Mouse (Mus musculus) frontal cortex, adult 2 months (tissue): ENCODE data around the gene Mapk3. TPM values are rescaled to one million over a fixed set of nuclear protein-coding genes. Genes with fewer than 3 reads are reported as not detected.
A peak's percentile ranks its signal among the peaks of the same experiment; 100 is the strongest.
"Not testable (repeated sequence)": the region's sequence is repeated elsewhere in the genome, so short reads cannot be mapped to it uniquely, and the experiment has no call there.

Source experiments
- DNase-seq, 2 experiments: peaks; one replicate each; pipeline ENCODE4 v3.0.0; 2022; ENCODE audit warnings: low spot score in 1 of 2; ENCODE audit errors: extremely low spot score in 1 of 2
- polyA plus RNA-seq: library from polyadenylated mRNA; depleted of rRNA; stranded (reverse); fragments of >200 nt; gene quantifications from 2 replicates; pipeline ENCODE4 v1.2.3, GENCODE M21; 2012; rRNA removed

Gene Mapk3
- polyA plus RNA-seq = 305 and 314 TPM in 2 replicates

DNA sequence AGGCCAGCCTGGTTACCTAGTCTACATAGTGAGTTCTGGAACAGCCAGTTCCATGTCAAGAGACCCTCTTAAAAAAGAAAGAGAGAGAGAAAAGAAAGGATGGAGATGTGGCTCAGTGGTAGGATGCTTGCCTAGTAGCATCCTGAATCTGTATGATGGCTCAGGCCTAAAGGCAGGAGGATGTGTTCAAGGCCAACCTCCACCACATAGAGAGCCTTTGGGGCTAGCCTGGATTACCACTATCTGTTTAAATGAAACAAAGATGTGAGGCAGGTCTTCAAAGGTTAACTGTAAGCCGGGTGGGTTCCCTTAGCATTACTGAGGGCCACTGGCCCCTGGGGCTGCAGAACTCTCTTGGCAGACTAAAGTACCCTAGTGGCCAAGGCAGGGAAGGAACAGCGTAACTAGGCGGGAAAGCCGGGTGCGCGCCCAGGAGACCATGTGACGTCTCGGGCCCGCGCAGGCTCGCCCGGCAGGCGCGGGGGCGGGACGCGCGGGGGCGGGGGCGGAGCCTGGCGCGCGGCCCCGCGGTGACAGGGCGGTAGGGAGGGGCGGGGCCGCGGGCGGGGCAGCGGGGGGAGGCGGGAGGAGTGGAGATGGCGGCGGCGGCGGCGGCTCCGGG lies at the start of gene Mapk3:
Mapk3 (plus strand) TSS at position 552 of the 622 bp plus-strand sequence.
- DNase-seq = peak in 1 of 2 experiments; percentile 90

DNA sequence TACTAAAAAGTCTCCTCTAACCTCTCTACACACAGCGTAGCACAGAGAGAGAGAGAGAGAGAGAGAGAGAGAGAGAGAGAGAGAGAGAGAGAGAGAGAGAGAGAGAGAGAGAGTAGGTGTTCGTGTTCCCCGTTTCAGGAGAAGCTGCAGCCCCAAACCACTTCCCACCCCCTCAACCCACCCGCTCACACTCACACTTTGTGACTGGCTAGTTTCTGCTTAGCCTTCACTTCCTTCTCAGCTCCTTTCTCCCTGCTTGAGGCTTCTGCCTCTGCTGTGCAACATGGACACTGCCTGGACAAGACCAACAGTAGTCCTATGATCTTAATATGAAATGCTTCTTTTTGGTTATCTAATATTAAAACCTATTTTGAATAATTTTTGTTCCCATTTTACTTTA lies 49.1 kb upstream of the Mapk3 start:
- DNase-seq = no peak

DNA sequence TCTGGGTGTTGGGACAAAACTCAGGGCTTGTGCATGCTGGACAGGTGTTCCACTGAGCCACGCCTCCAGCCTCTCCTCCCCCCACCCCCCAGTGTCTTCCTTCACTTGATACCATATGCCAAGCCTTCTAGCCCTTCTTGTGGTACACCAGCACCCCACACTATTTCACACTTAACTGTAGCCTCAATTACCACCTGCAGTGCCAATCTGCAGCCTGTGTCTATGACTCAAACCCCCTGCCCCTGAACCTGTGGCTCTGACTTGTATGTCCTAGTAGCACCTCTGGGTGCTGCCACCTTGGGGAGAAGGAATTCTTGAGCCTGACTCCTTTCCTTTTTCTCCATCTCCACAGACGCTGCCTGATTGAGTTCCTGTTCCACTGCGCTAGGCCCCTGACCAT lies 47.5 kb upstream of the Mapk3 start:
- DNase-seq = no peak

DNA sequence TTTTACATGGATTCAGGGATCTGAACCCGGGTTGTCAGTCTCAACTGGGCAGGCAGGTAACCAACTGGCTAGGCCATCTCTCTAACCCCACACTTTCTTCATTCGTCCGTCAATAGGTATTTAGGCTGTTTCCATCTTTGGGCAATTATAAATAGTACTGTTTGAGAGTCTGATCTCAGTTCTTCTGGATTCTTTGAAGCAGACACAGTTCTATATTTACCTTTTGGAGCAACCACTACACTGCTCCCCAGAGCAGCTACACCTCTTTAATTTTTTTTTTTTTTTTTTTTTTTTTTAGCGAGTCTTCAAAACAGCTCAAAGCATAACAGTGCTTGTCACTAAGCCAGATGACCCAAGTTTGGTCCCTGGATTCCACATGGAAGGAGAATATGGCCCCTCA lies 43.7 kb upstream of the Mapk3 start:
- DNase-seq = no peak

DNA sequence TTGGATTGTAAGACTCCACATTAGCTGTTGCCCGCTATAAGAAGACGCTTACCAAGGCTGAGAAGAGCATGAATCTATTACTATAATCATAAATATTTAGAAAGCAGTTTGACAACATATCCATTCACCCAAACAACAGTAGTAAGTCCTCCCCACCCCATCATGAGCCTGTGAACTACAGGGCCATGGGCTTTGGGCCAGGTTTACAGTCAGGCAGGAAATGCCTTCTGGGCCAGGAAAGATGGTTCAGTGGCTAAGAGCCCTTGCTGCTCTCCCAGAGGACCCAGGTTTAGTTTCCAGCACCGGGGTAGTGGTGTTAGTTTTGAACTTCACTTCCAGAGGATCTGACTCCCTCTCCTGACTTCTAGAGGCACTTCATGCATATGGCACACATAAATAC lies 41.8 kb upstream of the Mapk3 start:
- no peak for DNase-seq

DNA sequence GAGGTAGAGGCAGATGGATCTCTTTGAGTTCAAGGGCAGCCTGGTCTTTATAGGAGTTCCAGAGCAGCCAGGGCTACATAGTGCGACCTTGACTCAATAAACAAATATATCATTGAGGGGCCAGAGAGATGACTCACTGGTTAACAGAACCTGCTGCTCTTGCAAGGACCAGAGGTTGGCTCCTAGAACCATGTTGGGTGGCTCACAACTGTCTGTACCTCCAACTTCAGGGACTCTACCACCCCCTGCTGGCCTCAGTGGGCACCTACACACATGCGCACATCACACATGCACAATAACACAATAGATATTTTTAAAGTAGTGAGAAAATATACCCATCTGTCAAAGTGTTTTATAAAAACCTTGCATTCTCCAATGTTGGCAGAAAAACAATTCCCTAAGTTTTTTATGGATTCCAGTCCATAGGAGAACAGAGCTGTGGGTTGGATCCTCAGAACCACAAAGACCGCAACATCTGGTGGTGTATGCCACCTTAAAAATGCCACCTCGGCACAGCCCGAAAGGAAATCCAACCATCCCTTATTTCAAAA lies 40.5 kb upstream of the Mapk3 start:
- DNase-seq = no peak

DNA sequence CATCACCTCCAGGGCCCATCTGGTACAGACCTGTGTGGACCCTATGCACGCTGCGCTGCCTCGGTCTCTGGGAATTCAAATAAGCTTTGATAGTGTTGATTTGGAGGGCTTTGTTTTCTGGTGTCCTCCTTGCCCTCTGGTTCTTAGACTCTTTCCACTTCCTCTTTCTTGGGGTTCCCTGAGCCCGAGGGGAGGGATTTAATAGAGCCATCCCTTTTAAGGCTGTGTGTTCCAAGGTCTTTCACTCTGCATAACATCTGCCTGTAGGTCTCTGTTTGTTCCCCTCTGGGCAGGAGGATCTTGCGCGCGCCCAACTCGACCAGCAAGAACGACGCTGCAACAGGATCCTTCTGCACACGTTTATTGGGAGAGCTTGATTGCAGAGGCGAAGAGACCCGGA lies 37.8 kb upstream of the Mapk3 start:
- DNase-seq = no peak

DNA sequence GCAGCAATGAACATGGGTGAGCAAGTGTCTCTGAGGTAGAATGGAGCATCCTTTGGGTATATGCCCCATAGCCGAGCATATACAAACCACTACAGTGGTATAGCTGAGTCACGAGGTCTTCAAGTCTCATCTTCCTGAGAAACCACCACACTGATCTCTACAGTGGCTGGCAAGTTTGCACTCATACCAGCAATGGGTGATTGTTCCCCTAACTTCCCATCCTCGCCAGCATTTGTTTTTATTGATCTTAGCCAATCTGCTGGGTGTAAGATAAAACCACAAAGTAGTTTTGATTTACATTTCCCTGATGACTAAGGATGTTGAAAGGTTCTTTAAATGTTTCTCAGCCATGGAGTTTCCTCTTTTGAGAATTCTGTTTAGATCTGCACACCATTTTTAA lies 34.3 kb upstream of the Mapk3 start:
- no peak for DNase-seq

DNA sequence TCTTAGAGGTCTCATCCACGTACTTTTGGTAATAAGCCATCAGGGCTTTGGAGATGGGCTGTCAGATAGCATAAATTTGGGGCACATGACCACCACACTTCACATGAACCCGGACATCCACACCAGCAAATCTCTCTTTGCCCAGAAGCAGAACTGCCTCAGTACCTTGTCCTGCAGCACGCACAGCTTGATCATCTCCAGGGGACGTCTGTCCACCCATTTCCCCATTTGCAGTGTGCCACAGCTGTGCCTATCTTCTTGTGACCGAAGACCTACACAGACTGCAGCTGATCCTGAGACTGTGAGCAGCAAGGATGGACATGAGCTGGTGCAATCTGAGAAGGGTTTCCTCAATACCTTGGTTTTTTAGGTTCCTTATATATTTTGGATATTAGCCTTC lies 33.7 kb upstream of the Mapk3 start:
- DNase-seq = no peak

DNA sequence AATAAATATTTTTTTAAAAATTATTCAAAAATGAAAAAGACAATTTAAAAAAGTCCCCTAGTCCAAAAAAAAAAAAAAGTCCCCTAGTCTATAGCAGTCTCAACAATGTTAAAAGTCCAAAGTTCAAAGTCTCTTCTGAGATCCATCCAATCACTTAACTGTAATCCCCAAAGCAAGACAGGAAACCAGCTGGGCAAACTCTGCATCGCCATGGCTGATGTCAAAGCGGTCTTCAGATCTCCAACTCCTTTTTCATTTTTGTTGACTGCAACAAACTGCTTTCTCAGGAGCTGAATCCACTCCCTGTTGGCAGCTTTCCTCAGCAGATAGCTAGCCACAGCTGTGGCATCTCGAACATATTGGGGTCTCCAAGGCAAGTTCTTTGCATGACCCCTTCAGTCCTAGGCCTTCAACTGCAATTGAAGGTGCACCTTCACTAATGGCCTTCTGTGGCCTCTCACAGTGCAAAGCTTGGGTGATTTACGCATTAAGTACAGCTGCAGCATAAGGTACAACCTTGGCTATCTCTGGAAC lies 29.1 kb upstream of the Mapk3 start:
- not testable (repeated sequence) for DNase-seq

DNA sequence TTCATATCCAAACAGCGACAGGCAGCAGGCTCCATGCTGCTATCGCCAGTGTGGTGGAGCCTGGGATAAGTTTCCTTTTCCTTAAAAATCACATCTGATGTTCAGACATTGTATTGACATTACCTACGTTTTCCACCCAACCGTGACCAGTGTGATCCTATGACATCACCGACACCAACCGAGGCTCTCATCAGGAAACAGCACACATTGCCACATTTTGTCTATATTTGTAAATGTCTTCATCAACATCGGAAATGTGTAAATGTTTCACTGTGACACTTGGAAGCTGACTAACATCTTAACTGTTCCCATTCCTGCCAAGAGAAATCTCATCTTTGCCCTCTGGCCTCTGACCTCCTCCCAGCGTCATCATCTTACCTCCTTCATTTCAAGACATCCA lies 23.3 kb upstream of the Mapk3 start:
- DNase-seq = no peak

DNA sequence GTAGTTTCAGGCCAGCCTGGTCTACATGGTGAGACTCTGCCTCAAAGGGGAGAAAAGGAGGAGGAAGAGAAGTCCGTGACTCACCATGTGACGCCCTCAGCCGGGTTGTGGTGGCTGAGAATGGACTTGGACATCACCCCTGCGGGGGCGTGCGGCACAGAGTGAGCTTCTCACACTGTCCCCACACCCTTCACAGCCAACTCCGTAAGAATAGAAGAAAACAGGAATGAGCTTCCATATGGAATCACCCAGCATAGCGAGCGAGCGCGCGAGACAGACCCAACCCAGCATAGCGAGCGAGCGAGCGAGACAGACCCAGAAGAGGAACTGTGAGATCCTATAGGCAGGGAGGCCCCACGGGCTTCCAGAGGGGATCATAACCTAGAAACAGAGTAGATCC lies 19.9 kb upstream of the Mapk3 start:
- DNase-seq = peak; percentile 72 to 81

DNA sequence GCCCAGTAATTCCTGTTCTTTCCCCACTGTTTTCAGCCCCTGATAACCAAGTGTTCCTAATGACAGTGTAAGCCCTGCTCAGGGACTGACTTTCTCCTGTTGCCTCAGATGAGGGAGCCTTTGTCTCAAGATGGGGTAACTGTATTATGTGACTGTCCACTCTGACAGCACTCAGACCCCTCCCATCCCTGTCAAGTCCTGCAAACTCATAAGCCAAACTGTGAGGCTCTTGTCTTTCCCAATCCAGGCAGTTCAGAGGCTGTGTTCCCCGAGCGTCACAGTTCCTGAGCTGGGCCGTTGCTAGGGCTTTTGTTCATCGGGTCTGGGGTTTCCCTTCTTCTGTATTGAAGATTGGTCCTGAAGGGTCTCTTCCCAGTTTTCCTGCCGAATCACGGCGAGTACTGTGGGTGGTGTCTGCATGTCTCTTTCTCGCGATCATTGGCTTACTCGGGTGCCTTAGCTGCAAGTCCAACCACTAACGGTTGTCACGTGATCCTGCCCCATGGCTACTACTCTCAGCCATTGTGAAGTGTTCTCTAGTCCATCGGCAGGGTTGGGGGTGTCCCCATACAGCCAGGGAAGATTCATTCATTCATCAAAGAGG lies 19.2 kb upstream of the Mapk3 start:
- no peak for DNase-seq

DNA sequence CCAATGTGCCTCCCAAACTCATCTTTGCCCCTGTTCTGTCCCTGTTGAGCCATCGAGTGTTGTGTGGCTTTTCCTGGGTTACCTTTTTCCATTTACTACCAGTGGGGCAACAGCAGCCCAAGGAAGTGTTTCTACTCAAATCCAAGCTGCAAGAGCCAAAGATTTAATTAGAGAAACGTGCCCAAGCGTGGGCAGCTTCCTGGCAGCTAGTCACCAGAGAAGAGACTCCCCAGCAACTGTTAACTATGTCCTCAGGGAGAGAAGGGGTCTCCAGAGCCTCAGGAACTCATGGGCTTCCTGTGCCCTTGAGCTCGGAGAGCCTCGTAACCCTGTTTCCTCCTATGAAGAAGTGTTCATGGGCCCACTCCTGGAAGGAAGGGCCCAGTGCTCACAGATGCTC lies 18.4 kb upstream of the Mapk3 start:
- no peak for DNase-seq

DNA sequence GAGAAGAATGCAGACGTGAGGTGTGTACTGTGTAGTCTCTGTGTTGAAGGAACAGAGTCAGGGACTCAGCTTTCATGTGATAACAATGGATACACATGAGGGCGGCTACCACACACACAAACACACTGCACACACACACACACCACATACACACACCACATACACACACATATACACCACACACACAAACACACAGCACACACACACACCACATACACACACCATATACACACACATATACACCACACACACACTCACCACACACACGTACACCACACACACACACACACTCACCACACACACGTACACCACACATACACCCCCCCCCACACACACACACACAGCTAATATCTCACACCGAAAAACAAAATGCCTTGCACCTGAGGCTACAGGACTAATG lies 17.9 kb upstream of the Mapk3 start:
- no peak for DNase-seq

DNA sequence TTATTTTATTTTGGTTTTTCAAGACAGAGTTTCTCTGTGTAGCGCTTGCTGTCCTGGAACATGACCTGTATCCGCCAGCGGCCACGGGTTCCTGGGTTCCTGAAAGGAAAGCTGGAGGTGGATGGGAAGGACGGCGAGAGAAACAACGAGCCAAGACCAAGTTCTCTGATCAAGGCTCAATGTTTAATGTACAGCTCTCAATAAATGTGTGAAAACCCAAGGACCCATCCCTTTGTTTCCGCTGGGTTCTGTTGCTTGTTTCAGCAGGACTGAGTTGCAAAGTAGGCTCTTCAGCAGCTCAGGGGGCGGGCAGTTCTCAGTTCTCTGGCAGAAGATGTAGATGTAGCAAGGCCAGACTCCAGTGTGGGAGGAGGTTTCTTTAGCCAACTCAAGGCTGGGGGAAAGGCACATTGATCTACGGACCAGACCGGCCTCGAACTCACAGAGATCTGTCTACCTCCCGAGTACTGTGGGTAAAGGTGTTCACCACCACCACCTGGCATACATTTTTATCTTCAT lies 17.4 kb upstream of the Mapk3 start:
- no peak for DNase-seq

DNA sequence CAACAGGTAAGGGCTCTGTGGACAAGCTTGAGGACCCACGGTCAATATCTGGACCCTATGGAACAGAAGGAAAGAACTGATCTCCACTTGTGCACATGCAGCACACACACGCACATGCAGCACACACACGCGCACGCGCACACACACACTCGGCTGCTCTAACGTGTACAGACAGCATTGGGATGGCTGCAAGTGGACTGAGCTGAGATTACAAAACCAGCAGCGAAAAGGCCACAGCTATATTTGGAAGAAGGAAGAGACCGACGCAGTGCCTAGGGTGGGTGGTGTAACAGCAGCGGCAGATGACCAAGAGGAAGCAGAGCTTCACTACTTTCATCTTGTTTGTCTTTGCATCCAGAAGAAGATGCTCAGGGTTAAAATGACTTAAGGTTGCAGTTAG lies 13.3 kb upstream of the Mapk3 start:
- peak in 1 of 2 experiments; percentile 35 for DNase-seq

DNA sequence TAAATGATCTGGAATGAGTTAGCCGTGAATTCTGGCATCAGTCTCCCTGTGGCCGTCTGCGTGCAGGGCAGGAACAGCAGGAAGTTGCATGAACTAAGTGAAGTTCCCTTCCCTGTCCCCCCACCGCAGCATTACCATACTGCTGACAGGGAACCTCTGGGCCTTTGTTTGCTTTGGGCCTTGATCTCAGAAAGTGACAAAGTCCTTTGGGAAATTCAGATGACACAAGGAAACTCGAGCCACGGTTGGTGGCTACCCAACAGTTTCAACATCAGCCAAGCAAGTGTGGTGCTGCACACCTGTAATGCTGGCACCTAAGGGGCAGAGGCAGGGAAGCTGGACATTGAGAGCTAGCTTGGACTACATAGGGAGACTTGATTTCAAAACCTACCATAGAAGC lies 12.6 kb upstream of the Mapk3 start:
- no peak for DNase-seq

DNA sequence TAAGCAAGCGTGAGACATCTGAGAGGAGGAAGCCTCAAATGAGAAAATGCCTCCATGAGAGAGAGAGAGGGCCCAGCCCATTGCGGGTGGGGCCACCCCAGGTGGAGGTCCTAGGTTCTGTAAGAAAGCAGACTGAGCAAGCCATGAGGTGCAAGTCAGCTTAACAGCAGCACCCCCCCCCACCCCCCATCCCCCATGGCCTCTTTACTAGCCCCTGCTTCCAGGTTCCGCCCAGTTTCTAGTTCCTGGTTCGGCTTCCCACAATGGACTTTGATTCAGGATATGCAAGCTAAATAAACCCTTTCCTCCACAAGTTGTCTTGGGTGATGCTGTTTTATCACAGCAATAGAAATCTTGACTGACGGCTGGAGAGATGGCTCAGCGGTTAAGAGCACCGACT lies 10.6 kb upstream of the Mapk3 start:
- DNase-seq = no peak

DNA sequence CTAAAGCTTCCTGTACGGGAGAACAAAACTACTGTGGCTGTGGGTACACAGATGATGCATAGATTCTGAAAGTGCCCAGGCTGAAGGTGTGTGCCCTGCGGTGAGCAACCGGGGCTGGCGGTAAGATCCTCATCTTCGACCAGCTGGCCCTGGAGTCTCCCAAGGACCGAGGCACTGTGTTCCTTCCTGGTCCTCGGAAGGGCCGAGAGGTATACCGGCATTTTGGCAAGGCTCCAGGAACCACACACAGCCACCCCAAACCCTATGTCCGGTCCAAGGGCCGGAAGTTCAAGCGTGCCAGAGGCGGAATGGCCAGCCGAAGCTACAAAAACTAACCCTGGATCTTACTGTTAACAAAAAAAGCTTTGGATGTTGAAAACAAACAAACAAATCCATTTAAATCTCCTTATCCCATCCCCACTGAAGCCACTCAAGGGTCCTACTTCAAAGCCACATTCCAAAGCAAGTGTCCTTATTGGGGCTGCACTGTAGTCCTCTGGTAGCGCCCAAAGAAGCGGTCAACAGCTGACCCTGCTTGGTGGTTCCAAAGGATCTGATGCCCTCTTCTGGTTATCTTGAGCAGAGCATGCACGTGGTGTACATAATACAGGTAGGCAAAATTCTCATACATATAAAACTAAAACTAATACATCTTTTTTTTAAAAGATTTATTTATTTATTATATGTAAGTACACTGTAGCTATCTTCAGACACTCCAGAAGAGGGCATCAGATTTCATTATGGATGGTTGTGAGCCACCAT lies 9.6 kb upstream of the Mapk3 start:
- DNase-seq = no peak

DNA sequence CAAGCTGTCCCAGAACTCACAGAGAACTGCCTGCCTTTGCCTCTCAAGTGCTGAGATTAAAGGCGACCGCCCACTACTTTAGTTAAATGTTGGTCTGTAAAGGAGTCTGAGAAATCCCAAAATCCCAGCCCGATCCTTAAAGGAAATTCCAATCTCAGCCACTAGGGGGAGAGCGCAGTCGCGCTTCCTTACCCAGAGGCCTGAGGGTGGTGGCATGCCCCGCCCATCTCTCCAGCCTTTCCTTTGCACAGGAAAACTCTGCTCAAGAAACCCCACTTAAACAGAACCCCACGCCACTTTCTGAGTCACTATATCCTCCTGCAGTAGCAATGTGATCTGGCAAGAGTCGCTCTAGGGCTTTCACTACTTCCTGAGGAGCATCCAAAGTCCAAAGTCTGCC lies 4.5 kb upstream of the Mapk3 start:
- peak in 1 of 2 experiments; percentile 89 for DNase-seq
